Mouse (Mus musculus) kidney, adult 2 months (tissue): ENCODE data around the gene 4930595D18Rik.

ENCODE experiments used
- CTCF ChIP-seq: fragments of 200-500 bp; conservative IDR thresholded peaks from 2 replicates; pipeline ENCODE4 v1.5.1; 2011; ENCODE audit warnings: low read depth, mild to moderate bottlenecking, control low read depth, low read length, moderate library complexity, mixed read lengths; ENCODE audit not compliant: insufficient read depth, insufficient read length
- POLR2A ChIP-seq: fragments of 200-500 bp; IDR thresholded peaks from one replicate; pipeline ENCODE4 v1.6.1; 2011; ENCODE audit warnings: low read depth, low read length, control low read depth

GRCm38 (mm10) chr12:111125666-111126065, 58.6 kb downstream of the 4930595D18Rik start:
- TF ChIP-seq CTCF (no peak), POLR2A (no peak)
